Mouse (Mus musculus) stomach, embryonic 15.5 days (tissue): ENCODE data around the gene Sept9. TPM values are rescaled to one million over a fixed set of nuclear protein-coding genes. Genes with fewer than 3 reads are reported as not detected.

ENCODE experiments used
- ATAC-seq: fragments of 200-750 bp; cut with Nextera tagmentation; 2 replicates; pipeline ENCODE4 v1.8.0; 2017; ENCODE audit warnings: low read depth, moderate number of reproducible peaks, moderate TSS enrichment; ENCODE audit not compliant: insufficient read depth, low FRiP score
- H3K27ac ChIP-seq: fragments of 300-500 bp; sonication (generic); 2 replicates; pipeline ENCODE4 v1.5.1; 2015; ENCODE audit warnings: mild to moderate bottlenecking, inconsistent platforms
- H3K27me3 ChIP-seq: fragments of 300-500 bp; sonication (generic); replicated peaks from 2 replicates; pipeline ENCODE4 v1.6.1; 2015; ENCODE audit warnings: inconsistent platforms
- H3K36me3 ChIP-seq: fragments of 300-500 bp; sonication (generic); 2 replicates; pipeline ENCODE4 v1.6.1; 2015; ENCODE audit warnings: inconsistent platforms
- H3K4me1 ChIP-seq: fragments of 300-500 bp; sonication (generic); 2 replicates; pipeline ENCODE4 v1.6.1; 2015; ENCODE audit warnings: inconsistent platforms
- H3K4me2 ChIP-seq: fragments of 300-500 bp; sonication (generic); 2 replicates; pipeline ENCODE4 v1.6.1; 2015; ENCODE audit warnings: mild to moderate bottlenecking, inconsistent platforms
- H3K4me3 ChIP-seq: fragments of 300-500 bp; sonication (generic); replicated peaks from 2 replicates; pipeline ENCODE4 v1.5.1; 2015; ENCODE audit warnings: inconsistent platforms
- H3K9ac ChIP-seq: fragments of 300-500 bp; sonication (generic); 2 replicates; pipeline ENCODE4 v1.6.1; 2015; ENCODE audit warnings: inconsistent platforms
- H3K9me3 ChIP-seq: fragments of 300-500 bp; sonication (generic); 2 replicates; pipeline ENCODE4 v1.6.1; 2016; ENCODE audit warnings: inconsistent platforms
- WGBS: fragments of 180-500 bp; shearing (Covaris S2); methylation state at CpG from one replicate; pipeline ENCODE4 v1.1.7; 2015; 5-methylcytosine and 5-hydroxymethylcytosine counted together
- polyA plus RNA-seq: library from polyadenylated mRNA; unstranded; fragments of >200 nt; fragmentation: Nextera tagmentation; extraction: Ambion mirVana; gene quantifications from 2 replicates; pipeline ENCODE4 v1.2.1, GENCODE M21; 2015

Gene Sept9
- polyA plus RNA-seq, 1 experiment from 2014 or later, result 107 TPM

GRCm38 (mm10) chr11:117393715-117394114 is 194.3 kb downstream of the Sept9 start:
- Histone ChIP-seq H3K4me3 (no peak overlapping the region), H3K4me1 (peaks cover 17% of the 10 kb centered on the region), H3K27me3 (peaks cover 23% of the 10 kb centered on the region), H3K9ac (no peak overlapping the region), H3K4me2 (no peak overlapping the region), H3K27ac (no peak overlapping the region), H3K9me3 (no peaks in the 10 kb centered on the region), H3K36me3 (no peaks in the 10 kb centered on the region)
- ATAC-seq, result no peak
- WGBS, result 65% methylated on average over 4 of the region's 4 CpGs

GRCm38 (mm10) chr11:117394230-117395137 is 195.0 kb downstream of the Sept9 start:
- H3K36me3 ChIP-seq, result no peaks in the 10 kb centered on the region
- no peaks in the 10 kb centered on the region for H3K9me3 ChIP-seq
- ATAC-seq, result no peak
- peak overlapping the region; percentile 3; the same call in 1 of the 2 replicates for H3K4me3 ChIP-seq
- peaks cover 17% of the 10 kb centered on the region for H3K4me1 ChIP-seq
- WGBS, result 2% methylated on average over 34 of the region's 34 CpGs
- H3K27ac ChIP-seq, result no peak overlapping the region
- no peak overlapping the region for H3K9ac ChIP-seq
- peak overlapping the region; percentile 29 for H3K4me2 ChIP-seq
- peaks cover 25% of the 10 kb centered on the region for H3K27me3 ChIP-seq

GRCm38 (mm10) chr11:117395228-117395627 is 195.8 kb downstream of the Sept9 start:
- ATAC-seq, result no peak
- 7% methylated on average over 9 of the region's 9 CpGs for WGBS

GRCm38 (mm10) chr11:117396929-117397328 is 197.5 kb downstream of the Sept9 start:
- peaks cover 10% of the 10 kb centered on the region for H3K4me1 ChIP-seq
- WGBS, result 69% methylated on average over 3 of the region's 3 CpGs
- H3K4me3 ChIP-seq, result no peak overlapping the region
- H3K27ac ChIP-seq, result no peak overlapping the region
- no peak for ATAC-seq
- no peaks in the 10 kb centered on the region for H3K9me3 ChIP-seq
- H3K36me3 ChIP-seq, result no peaks in the 10 kb centered on the region
- H3K9ac ChIP-seq, result no peak overlapping the region
- no peak overlapping the region for H3K4me2 ChIP-seq
- H3K27me3 ChIP-seq, result peaks cover 31% of the 10 kb centered on the region

More at GRCm38 (mm10) chr11:117395228-117395627, 195.8 kb downstream of the Sept9 start:
- 0 out of 2 replicates have a peak overlapping the region, but pooled peaks have one; percentile 3 for H3K4me3 ChIP-seq
- peak overlapping the region; percentile 17; the same call in 1 of the 2 replicates for H3K4me2 ChIP-seq
- H3K36me3 ChIP-seq, result no peaks in the 10 kb centered on the region
- no peak overlapping the region for H3K9ac ChIP-seq
- H3K27me3 ChIP-seq, result peaks cover 26% of the 10 kb centered on the region
- H3K27ac ChIP-seq, result no peak overlapping the region
- peaks cover 11% of the 10 kb centered on the region for H3K4me1 ChIP-seq
- no peaks in the 10 kb centered on the region for H3K9me3 ChIP-seq

- Histone ChIP-seq H3K4me1 (peaks cover 10% of the 10 kb centered on the region), H3K4me3 (no peak overlapping the region), H3K4me2 (no peak overlapping the region), H3K27me3 (peaks cover 31% of the 10 kb centered on the region), H3K9ac (no peak overlapping the region), H3K36me3 (no peaks in the 10 kb centered on the region), H3K9me3 (no peaks in the 10 kb centered on the region), H3K27ac (no peak overlapping the region)
- no peak for ATAC-seq
- 31% methylated on average over 4 of the region's 4 CpGs for WGBS
Measured at GRCm38 (mm10) chr11:117397755-117398154, 198.3 kb downstream of the Sept9 start.

GRCm38 (mm10) chr11:117398191-117398590 is 198.7 kb downstream of the Sept9 start:
- Histone ChIP-seq H3K27me3 (peaks cover 31% of the 10 kb centered on the region), H3K9me3 (no peaks in the 10 kb centered on the region), H3K4me3 (no peak overlapping the region), H3K4me1 (peaks cover 10% of the 10 kb centered on the region), H3K9ac (no peak overlapping the region), H3K27ac (no peak overlapping the region), H3K4me2 (no peak overlapping the region), H3K36me3 (no peaks in the 10 kb centered on the region)
- 30% methylated on average over 7 of the region's 7 CpGs for WGBS
- no peak for ATAC-seq

- Histone ChIP-seq H3K4me3 (no peak overlapping the region), H3K4me2 (no peak overlapping the region), H3K9me3 (no peaks in the 10 kb centered on the region), H3K4me1 (peaks cover 3% of the 10 kb centered on the region; the same call in 1 of the 2 replicates), H3K36me3 (no peaks in the 10 kb centered on the region), H3K27me3 (peaks cover 11% of the 10 kb centered on the region; the same call in 1 of the 2 replicates), H3K9ac (no peak overlapping the region), H3K27ac (no peak overlapping the region)
- no peak for ATAC-seq
- 87% methylated on average over 10 of the region's 10 CpGs for whole genome bisulfite sequencing
Measured at GRCm38 (mm10) chr11:117401583-117402367, 202.3 kb downstream of the Sept9 start.

- WGBS, result 74% methylated on average over 11 of the region's 11 CpGs
- Histone ChIP-seq H3K4me1 (peaks cover 11% of the 10 kb centered on the region), H3K36me3 (no peaks in the 10 kb centered on the region), H3K27me3 (0 out of 2 replicates have a peak, but pooled peaks cover 12% of the 10 kb centered on the region), H3K9ac (no peak overlapping the region), H3K27ac (no peak overlapping the region), H3K4me3 (no peak overlapping the region), H3K9me3 (no peaks in the 10 kb centered on the region), H3K4me2 (no peak overlapping the region)
- no peak for ATAC-seq
Measured at GRCm38 (mm10) chr11:117402550-117402949, 203.1 kb downstream of the Sept9 start.

- ATAC-seq, result no peak
- 81% methylated on average over 6 of the region's 6 CpGs for whole genome bisulfite sequencing
Measured at GRCm38 (mm10) chr11:117403073-117403472, 203.6 kb downstream of the Sept9 start.

GRCm38 (mm10) chr11:117403781-117404180 is 204.3 kb downstream of the Sept9 start:
- no peak overlapping the region for H3K4me2 ChIP-seq
- no peak for ATAC-seq
- peaks cover 16% of the 10 kb centered on the region for H3K27me3 ChIP-seq
- WGBS, result 51% methylated on average over 7 of the region's 7 CpGs
- H3K36me3 ChIP-seq, result no peaks in the 10 kb centered on the region
- H3K9me3 ChIP-seq, result no peaks in the 10 kb centered on the region
- H3K27ac ChIP-seq, result no peak overlapping the region
- H3K4me3 ChIP-seq, result no peak overlapping the region
- peaks cover 17% of the 10 kb centered on the region for H3K4me1 ChIP-seq
- no peak overlapping the region for H3K9ac ChIP-seq

More at GRCm38 (mm10) chr11:117403073-117403472, 203.6 kb downstream of the Sept9 start:
- H3K36me3 ChIP-seq, result no peaks in the 10 kb centered on the region
- H3K9me3 ChIP-seq, result no peaks in the 10 kb centered on the region
- no peak overlapping the region for H3K4me2 ChIP-seq
- no peak overlapping the region for H3K4me3 ChIP-seq
- H3K27me3 ChIP-seq, result 0 out of 2 replicates have a peak, but pooled peaks cover 12% of the 10 kb centered on the region
- H3K9ac ChIP-seq, result no peak overlapping the region
- no peak overlapping the region for H3K27ac ChIP-seq
- peaks cover 16% of the 10 kb centered on the region for H3K4me1 ChIP-seq

- Histone ChIP-seq H3K4me3 (no peak overlapping the region), H3K4me1 (peaks cover 17% of the 10 kb centered on the region), H3K4me2 (no peak overlapping the region), H3K9me3 (no peaks in the 10 kb centered on the region), H3K27me3 (peaks cover 16% of the 10 kb centered on the region), H3K36me3 (no peaks in the 10 kb centered on the region), H3K9ac (no peak overlapping the region), H3K27ac (no peak overlapping the region)
- 91% methylated on average over 1 of the region's 1 CpGs for WGBS
- ATAC-seq, result no peak
Measured at GRCm38 (mm10) chr11:117406711-117407110, 207.2 kb downstream of the Sept9 start.
